Mouse (Mus musculus): ENCODE data around the gene Gm21671.
"Not testable (repeated sequence)": the region's sequence is repeated elsewhere in the genome, so short reads cannot be mapped to it uniquely, and the experiment has no call there.

Gm21671 gene

DNA sequence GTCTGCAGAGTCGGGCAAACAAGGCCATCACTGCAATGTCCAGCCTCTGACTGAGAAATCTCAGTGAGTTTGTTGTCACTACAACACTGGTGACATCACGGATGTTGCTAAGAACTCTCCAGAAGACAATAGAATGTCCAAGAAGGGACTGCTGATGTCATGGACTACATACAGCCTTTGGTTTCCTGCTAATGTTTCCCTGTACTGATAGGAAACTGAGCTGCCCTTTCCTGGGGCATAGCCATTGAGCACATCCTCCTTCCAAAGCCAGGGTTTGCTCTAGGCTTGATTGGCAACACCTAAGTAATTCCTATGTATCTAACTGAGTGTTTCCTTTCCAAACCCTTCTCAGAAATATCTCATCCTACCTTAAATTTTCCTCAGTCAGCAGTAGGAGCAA lies at the start of gene Gm21671:
Gene Gm21671 (minus strand): TSS at position 101 of the 400 bp plus-strand sequence.
- DNase-seq (ENCODE audit: low spot score): not testable (repeated sequence)

DNA sequence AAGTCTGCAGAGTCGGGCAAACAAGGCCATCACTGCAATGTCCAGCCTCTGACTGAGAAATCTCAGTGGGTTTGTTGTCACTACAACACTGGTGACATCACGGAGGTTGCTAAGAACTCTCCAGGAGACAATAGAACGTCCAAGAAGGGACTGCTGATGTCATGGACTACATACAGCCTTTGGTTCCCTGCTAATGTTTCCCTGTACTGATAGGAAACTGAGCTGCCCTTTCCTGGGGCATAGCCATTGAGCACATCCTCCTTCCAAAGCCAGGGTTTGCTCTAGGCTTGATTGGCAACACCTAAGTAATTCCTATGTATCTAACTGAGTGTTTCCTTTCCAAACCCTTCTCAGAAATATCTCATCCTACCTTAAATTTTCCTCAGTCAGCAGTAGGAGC lies 34.3 kb upstream of the Gm21671 start, which contains the start of gene Gm21698:
Gene Gm21698 (minus strand): TSS at position 101 of the 400 bp plus-strand sequence.
- DNase-seq (ENCODE audit: low spot score): not testable (repeated sequence)

DNA sequence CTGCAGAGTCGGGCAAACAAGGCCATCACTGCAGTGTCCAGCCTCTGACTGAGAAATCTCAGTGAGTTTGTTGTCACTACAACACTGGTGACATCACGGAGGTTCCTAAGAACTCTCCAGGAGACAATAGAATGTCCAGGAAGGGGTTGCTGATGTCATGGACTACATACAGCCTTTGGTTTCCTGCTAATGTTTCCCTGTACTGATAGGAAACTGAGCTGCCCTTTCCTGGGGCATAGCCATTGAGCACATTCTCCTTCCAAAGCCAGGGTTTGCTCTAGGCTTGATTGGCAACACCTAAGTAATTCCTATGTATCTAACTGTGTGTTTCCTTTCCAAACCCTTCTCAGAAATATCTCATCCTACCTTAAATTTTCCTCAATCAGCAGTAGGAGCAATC lies 18.3 kb upstream of the Gm21671 start, which contains the start of gene Gm21680:
Gene Gm21680 (minus strand): TSS at position 101 of the 400 bp plus-strand sequence.
- not testable (repeated sequence) for DNase-seq (ENCODE audit: low spot score)

DNA sequence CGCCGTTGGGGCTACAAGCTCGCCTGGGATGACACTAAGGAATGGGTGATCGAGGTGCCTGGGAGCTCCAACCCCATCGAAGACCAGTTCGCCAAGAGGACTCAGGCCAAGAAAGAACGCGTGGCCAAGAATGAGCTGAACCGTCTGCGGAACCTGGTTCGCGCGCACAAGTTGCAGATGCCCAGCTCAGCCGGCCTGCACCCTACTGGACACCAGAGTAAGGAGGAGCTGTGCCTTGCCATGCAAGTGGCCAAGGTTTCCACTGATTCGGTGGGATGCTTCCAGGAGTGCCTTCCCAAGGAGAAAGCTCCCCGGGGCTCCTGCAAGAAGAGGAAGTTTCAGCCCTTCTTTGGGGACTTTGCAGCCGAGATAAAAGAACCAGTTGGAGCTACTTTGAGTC lies 2.8 kb upstream of the Gm21671 start:
- not testable (repeated sequence) for DNase-seq (ENCODE audit: low spot score)

DNA sequence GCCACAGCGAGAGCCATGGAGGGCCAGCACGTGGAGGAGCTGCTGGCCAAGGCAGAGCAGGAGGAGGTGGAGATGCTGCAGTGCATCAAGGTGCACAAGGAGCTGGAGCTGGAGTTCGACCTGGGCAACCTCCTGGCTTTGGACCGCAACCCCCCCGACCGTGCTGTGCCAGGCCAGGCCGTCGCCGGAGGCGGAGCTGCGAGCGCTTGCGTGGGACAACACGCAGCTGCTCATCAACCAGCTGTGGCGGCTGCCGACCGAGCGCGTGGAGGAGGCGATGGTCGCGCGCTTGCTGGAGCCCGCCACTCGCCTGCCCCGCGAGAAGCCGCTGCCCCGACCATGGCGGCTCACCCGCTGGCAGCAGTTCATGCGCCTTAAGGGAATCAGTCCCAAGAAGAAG lies 2.4 kb upstream of the Gm21671 start:
- DNase-seq (ENCODE audit: low spot score): not testable (repeated sequence)

DNA sequence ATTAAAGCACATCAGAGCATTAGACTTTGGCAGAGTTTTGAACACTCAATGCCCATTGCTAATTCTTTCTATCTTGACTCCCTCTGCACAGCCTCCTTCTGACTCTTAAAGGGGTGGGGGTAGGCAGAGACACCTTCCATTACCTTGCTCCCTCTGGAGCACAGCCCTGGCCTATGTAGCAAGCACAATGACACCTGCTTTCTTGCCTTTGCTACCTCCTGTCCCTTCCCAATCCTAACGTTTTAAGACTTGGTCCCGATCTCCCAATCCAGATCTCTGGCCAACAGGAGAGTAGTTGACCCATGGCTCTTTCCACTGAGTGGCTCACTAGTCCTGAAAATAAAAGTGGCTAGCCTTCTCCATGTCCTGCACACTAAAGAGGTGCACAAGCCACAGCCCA lies 8.8 kb downstream of the Gm21671 start:
- not testable (repeated sequence) for DNase-seq (ENCODE audit: low spot score)

GRCm38 (mm10) chr5:25942281-25942680 lies 11.9 kb downstream of the Gm21671 start, which contains the start of gene Gm21663:
Gene Gm21663, minus strand, starts transcription at chr5:25942381.
- DNase-seq (ENCODE audit: low spot score): not testable (repeated sequence)

Measured in adipocyte (in vitro differentiated cells).